Mouse (Mus musculus): Measurements from ENCODE around the gene Zdhhc16. TPM values are rescaled to one million over a fixed set of nuclear protein-coding genes. Genes with fewer than 3 reads are reported as not detected.

The Zdhhc16 gene
- 21.9 and 26.2 TPM in 2 replicates for polyA plus RNA-seq (2012; rRNA removed)

GRCm38 (mm10) chr19:41933179-41934086 lies at the start of gene Zdhhc16, which contains the start of gene Exosc1:
Zdhhc16 (plus strand) TSS chr19:41933480.
Exosc1 (minus strand) TSS chr19:41933423.

GRCm38 (mm10) chr19:41895460-41896318 lies 37.6 kb upstream of the Zdhhc16 start, which contains the start of gene Rrp12:
Rrp12 (minus strand) TSS chr19:41896173.

GRCm38 (mm10) chr19:41911178-41912073 lies 21.9 kb upstream of the Zdhhc16 start, which contains the start of gene Pgam1:
Pgam1 (plus strand) TSS chr19:41911923.

GRCm38 (mm10) chr19:41980819-41981594 lies 47.7 kb downstream of the Zdhhc16 start, which contains the start of gene Mms19:
Mms19 (minus strand) TSS chr19:41981157.

GRCm38 (mm10) chr19:41981595-41981927 lies 48.3 kb downstream of the Zdhhc16 start, which contains the start of gene Ubtd1:
Ubtd1 (plus strand) TSS chr19:41981763.

Other genes starting within 250 kb of the Zdhhc16 start
- 0.11 and 0.13 TPM in 2 replicates for gene Slit1, start 189.8 kb upstream of the Zdhhc16 start, polyA plus RNA-seq (2012; rRNA removed)
- gene Arhgap19, start 131.4 kb upstream of the Zdhhc16 start, polyA plus RNA-seq (2012; rRNA removed) = 22.3 and 26.2 TPM in 2 replicates
- gene Frat1, start 103.5 kb upstream of the Zdhhc16 start, polyA plus RNA-seq (2012; rRNA removed) = 2.9 TPM in 2 replicates
- 5.5 and 5.9 TPM in 2 replicates for gene Frat2, start 85.3 kb upstream of the Zdhhc16 start, polyA plus RNA-seq (2012; rRNA removed)
- 6.2 and 6.3 TPM in 2 replicates for gene Rrp12, start 37.3 kb upstream of the Zdhhc16 start, polyA plus RNA-seq (2012; rRNA removed)
- 110 and 129 TPM in 2 replicates for gene Pgam1, start 21.6 kb upstream of the Zdhhc16 start, polyA plus RNA-seq (2012; rRNA removed)
- 19.7 and 22.6 TPM in 2 replicates for gene Exosc1, start 57 bp upstream of the Zdhhc16 start, polyA plus RNA-seq (2012; rRNA removed)
- gene Mms19, start 47.7 kb downstream of the Zdhhc16 start, polyA plus RNA-seq (2012; rRNA removed) = 15.6 and 16.5 TPM in 2 replicates
- gene Ubtd1, start 48.3 kb downstream of the Zdhhc16 start, polyA plus RNA-seq (2012; rRNA removed) = 4.2 and 4.5 TPM in 2 replicates
- gene Ankrd2, start 102.5 kb downstream of the Zdhhc16 start, polyA plus RNA-seq (2012; rRNA removed) = 0.05 and 0.10 TPM in 2 replicates
- 20.8 and 24.0 TPM in 2 replicates for gene Hoga1, start 112.1 kb downstream of the Zdhhc16 start, polyA plus RNA-seq (2012; rRNA removed)
- gene 4933411K16Rik, start 118.8 kb downstream of the Zdhhc16 start, polyA plus RNA-seq (2012; rRNA removed) = 0.72 and 0.90 TPM in 2 replicates
- gene Morn4, start 152.9 kb downstream of the Zdhhc16 start, polyA plus RNA-seq (2012; rRNA removed) = 1.5 TPM in 2 replicates
- gene Pi4k2a, start 157.0 kb downstream of the Zdhhc16 start, polyA plus RNA-seq (2012; rRNA removed) = 8.0 and 8.6 TPM in 2 replicates
- gene Avpi1, start 195.6 kb downstream of the Zdhhc16 start, polyA plus RNA-seq (2012; rRNA removed) = 7.2 and 7.8 TPM in 2 replicates
- gene Marveld1, start 213.9 kb downstream of the Zdhhc16 start, polyA plus RNA-seq (2012; rRNA removed) = 6.8 and 7.5 TPM in 2 replicates
- 7.8 and 8.7 TPM in 2 replicates for gene Zfyve27, start 230.5 kb downstream of the Zdhhc16 start, polyA plus RNA-seq (2012; rRNA removed)